ENCODE assay signal across 9 mouse cellular contexts in genomic region chr3:16043315-16043714, GRCm38 (mm10). TPM values are rescaled to one million over a fixed set of nuclear protein-coding genes. Genes with fewer than 3 reads are reported as not detected.
A peak's percentile ranks its signal among the peaks of the same experiment; 100 is the strongest.
DNase-seq lines count a peak whose midpoint lies in the region; ATAC-seq and TF ChIP-seq lines count a peak whose summit lies in the region.
"Had no signal": no experiment of that assay in that cellular context is flagged by ENCODE, and none has a peak within 500 bp of the region (broad histone marks: within the 10 kb centered on the region; RNA-seq: fewer than 3 reads in every experiment).

No protein-coding gene starts in this region.

- no peak overlapping the region for H3K4me3 ChIP-seq in intestine, postnatal 0 days (ENCODE audit: low read depth, low read length)
- H3K4me3 ChIP-seq in intestine, embryonic 15.5 days (replicated peaks), result no peak overlapping the region
- H3K4me3 ChIP-seq in G1E (ENCODE audit: low read depth, low read length), result no peak overlapping the region
- H3K4me3 ChIP-seq in hindbrain, embryonic 14.5 days (replicated peaks; ENCODE audit: low read length), result no peak overlapping the region
- H3K4me3 ChIP-seq in limb, embryonic 11.5 days (ENCODE audit: low read depth, low read length), result no peak overlapping the region
- H3K4me3 ChIP-seq: limb, embryonic 12.5 days had no signal

- WGBS in intestine, postnatal 0 days, result 3% methylated on average over 1 of the region's 1 CpGs
- 6% methylated on average over 1 of the region's 1 CpGs for WGBS in intestine, embryonic 15.5 days
- WGBS in hindbrain, embryonic 14.5 days, result 3% methylated on average over 1 of the region's 1 CpGs
- 8% methylated on average over 1 of the region's 1 CpGs for WGBS in limb, embryonic 11.5 days

- H3K9me3 ChIP-seq in intestine, postnatal 0 days (ENCODE audit: control insufficient read depth), result no peaks in the 10 kb centered on the region
- no peaks in the 10 kb centered on the region for H3K9me3 ChIP-seq in intestine, embryonic 15.5 days
- no peaks in the 10 kb centered on the region for H3K9me3 ChIP-seq in G1E (replicated peaks)
- no peaks in the 10 kb centered on the region for H3K9me3 ChIP-seq in hindbrain, embryonic 14.5 days (ENCODE audit: control insufficient read depth, low read length)
- no peaks in the 10 kb centered on the region for H3K9me3 ChIP-seq in limb, embryonic 11.5 days (ENCODE audit: control insufficient read depth, low read length)
- H3K9me3 ChIP-seq: limb, embryonic 12.5 days had no signal

- no peak overlapping the region for H3K27ac ChIP-seq in intestine, postnatal 0 days (ENCODE audit: low read depth, low read length)
- no peak overlapping the region for H3K27ac ChIP-seq in intestine, embryonic 15.5 days
- H3K27ac ChIP-seq in hindbrain, embryonic 14.5 days, result no peak overlapping the region
- no peak overlapping the region for H3K27ac ChIP-seq in limb, embryonic 11.5 days (replicated peaks; ENCODE audit: low read depth, low read length)
- H3K27ac ChIP-seq: limb, embryonic 12.5 days had no signal

- no peak overlapping the region for H3K9ac ChIP-seq in intestine, postnatal 0 days (ENCODE audit: low read depth, low read length)
- H3K9ac ChIP-seq in intestine, embryonic 15.5 days, result no peak overlapping the region
- H3K9ac ChIP-seq in hindbrain, embryonic 14.5 days, result no peak overlapping the region
- H3K9ac ChIP-seq in limb, embryonic 11.5 days (ENCODE audit: low read length), result no peak overlapping the region
- H3K9ac ChIP-seq: limb, embryonic 12.5 days had no signal

- DNase-seq in G1E (ENCODE audit: low spot score), result no peak
- DNase-seq in hindbrain, embryonic 14.5 days (ENCODE audit: low spot score), result peak; percentile 75
- DNase-seq in limb, embryonic 11.5 days (ENCODE audit: low spot score), result peak; percentile 66
- peak; percentile 41 for DNase-seq in right cerebral cortex, postnatal 14 days
- no peak for DNase-seq in thymus, postnatal 25 days

- peak; percentile 67 for TF ChIP-seq CTCF in intestine, postnatal 0 days (IDR thresholded peaks at IDR 0.05; ENCODE audit: low read depth)
- TF ChIP-seq CTCF in G1E (IDR thresholded peaks at IDR 0.05; ENCODE audit: low read depth, low read length), result 0 out of 2 replicates have a peak, but pooled peaks have one; percentile 25

- ATAC-seq in intestine, postnatal 0 days, result no peak
- ATAC-seq in intestine, embryonic 15.5 days, result no peak
- ATAC-seq in G1E (ENCODE audit: extremely low read depth, insufficient number of reproducible peaks, low FRiP score, poor library complexity, severe bottlenecking), result no peak
- peak; percentile 87 for ATAC-seq in common myeloid progenitor, adult 5-6 weeks (replicated peaks; ENCODE audit: low read depth, poor library complexity, severe bottlenecking)
- ATAC-seq in hindbrain, embryonic 14.5 days (ENCODE audit: low FRiP score), result peak; percentile 79; the same call in 1 of the 2 replicates
- ATAC-seq in limb, embryonic 11.5 days (ENCODE audit: insufficient number of reproducible peaks, low FRiP score, low TSS enrichment, low read depth), result no peak

- no peaks in the 10 kb centered on the region for H3K4me1 ChIP-seq in intestine, postnatal 0 days (replicated peaks; ENCODE audit: control insufficient read depth, insufficient read depth, low read length)
- no peaks in the 10 kb centered on the region for H3K4me1 ChIP-seq in intestine, embryonic 15.5 days (replicated peaks)
- no peaks in the 10 kb centered on the region for H3K4me1 ChIP-seq in G1E (ENCODE audit: insufficient read depth, low read depth, low read length)
- H3K4me1 ChIP-seq in hindbrain, embryonic 14.5 days (replicated peaks; ENCODE audit: control insufficient read depth, insufficient read depth, low read length), result no peaks in the 10 kb centered on the region
- no peaks in the 10 kb centered on the region for H3K4me1 ChIP-seq in limb, embryonic 11.5 days (ENCODE audit: control insufficient read depth, insufficient read depth, low read length)
- H3K4me1 ChIP-seq: limb, embryonic 12.5 days had no signal

- no peaks in the 10 kb centered on the region for H3K36me3 ChIP-seq in intestine, postnatal 0 days (ENCODE audit: control insufficient read depth, insufficient read depth)
- no peaks in the 10 kb centered on the region for H3K36me3 ChIP-seq in intestine, embryonic 15.5 days
- no peaks in the 10 kb centered on the region for H3K36me3 ChIP-seq in G1E (replicated peaks)
- no peaks in the 10 kb centered on the region for H3K36me3 ChIP-seq in hindbrain, embryonic 14.5 days (replicated peaks; ENCODE audit: control insufficient read depth, insufficient read depth)
- H3K36me3 ChIP-seq in limb, embryonic 11.5 days (ENCODE audit: control insufficient read depth, insufficient read depth, low read length), result no peaks in the 10 kb centered on the region
- H3K36me3 ChIP-seq: limb, embryonic 12.5 days had no signal

- no peaks in the 10 kb centered on the region for H3K27me3 ChIP-seq in intestine, postnatal 0 days (replicated peaks; ENCODE audit: control insufficient read depth, insufficient read depth, low read length)
- no peaks in the 10 kb centered on the region for H3K27me3 ChIP-seq in intestine, embryonic 15.5 days (replicated peaks)
- H3K27me3 ChIP-seq in G1E (ENCODE audit: insufficient read depth, low read length), result no peaks in the 10 kb centered on the region
- no peaks in the 10 kb centered on the region for H3K27me3 ChIP-seq in hindbrain, embryonic 14.5 days (ENCODE audit: control insufficient read depth, insufficient read depth, low read length)
- H3K27me3 ChIP-seq in limb, embryonic 11.5 days (ENCODE audit: control insufficient read depth, insufficient read depth, low read length), result no peaks in the 10 kb centered on the region
- H3K27me3 ChIP-seq: limb, embryonic 12.5 days had no signal

- no peak overlapping the region for H3K4me2 ChIP-seq in intestine, postnatal 0 days (replicated peaks; ENCODE audit: low read depth)
- H3K4me2 ChIP-seq in intestine, embryonic 15.5 days (replicated peaks), result no peak overlapping the region
- no peak overlapping the region for H3K4me2 ChIP-seq in hindbrain, embryonic 14.5 days (replicated peaks)
- H3K4me2 ChIP-seq in limb, embryonic 11.5 days (ENCODE audit: low read depth, severe bottlenecking), result no peak overlapping the region
- H3K4me2 ChIP-seq: limb, embryonic 12.5 days had no signal

RNA-seq across cellular contexts. Expression of gene Gm5150, which starts 37.1 kb away (rescaled TPM):
- polyA plus RNA-seq in intestine, postnatal 0 days (2015; fragmentation: Nextera tagmentation; extraction: Ambion mirVana), result 0.78 and 0.85 TPM in 2 replicates
- 0.30 and 0.46 TPM in 2 replicates for polyA plus RNA-seq in intestine, embryonic 15.5 days (2015; fragmentation: Nextera tagmentation; extraction: Ambion mirVana)
- total RNA-seq in G1E (2014; fragmentation: Nextera tagmentation) (not detected in 2 replicates), G1E (2017) (not detected in 2 replicates)
- polyA plus RNA-seq in G1E (2012), result not detected in 2 replicates
- not detected in 2 replicates for total RNA-seq in common myeloid progenitor, adult 5-6 weeks (2017)
- not detected in 2 replicates for polyA plus RNA-seq in hindbrain, embryonic 14.5 days (2014; fragmentation: Nextera tagmentation; extraction: Ambion mirVana)
- not detected in 2 replicates for polyA plus RNA-seq in limb, embryonic 11.5 days (2014; fragmentation: Nextera tagmentation; extraction: Ambion mirVana)
- polyA plus RNA-seq: limb, embryonic 12.5 days had no signal

Comparison
In these comparisons a context has a peak if more than half of its experiments do, and no peak if none do; other contexts are left out.
1. ATAC-seq: peak in common myeloid progenitor, adult 5-6 weeks (single experiment) and hindbrain, embryonic 14.5 days (single experiment); none in intestine, postnatal 0 days (single experiment), intestine, embryonic 15.5 days (single experiment), G1E (single experiment) and limb, embryonic 11.5 days (single experiment).
2. DNase-seq: peak in hindbrain, embryonic 14.5 days (single experiment), limb, embryonic 11.5 days (single experiment) and right cerebral cortex, postnatal 14 days (single experiment); none in G1E (single experiment) and thymus, postnatal 25 days (single experiment).